Mouse (Mus musculus) layer of hippocampus, adult 9-11 months (tissue): Measurements from ENCODE around the gene Mfap5.
"Not testable (repeated sequence)": the region's sequence is repeated elsewhere in the genome, so short reads cannot be mapped to it uniquely, and the experiment has no call there.

Source experiments
- DNase-seq: peaks from one replicate; pipeline ENCODE4 v3.0.0; 2022

The Mfap5 gene

GRCm38 (mm10) chr6:122505545-122505944 is at the start of gene Mfap5:
Gene Mfap5, plus strand, starts transcription at chr6:122505845.
- DNase-seq = no peak

- peak; percentile 6 for DNase-seq
These were observed 46.5 kb upstream of the Mfap5 start for GRCm38 (mm10) chr6:122458946-122459693.

GRCm38 (mm10) chr6:122466092-122466713 is 39.4 kb upstream of the Mfap5 start:
- peak; percentile 14 for DNase-seq

- no peak for DNase-seq
These were observed 36.5 kb upstream of the Mfap5 start for GRCm38 (mm10) chr6:122469030-122469640.

- DNase-seq = no peak
These were observed 35.4 kb upstream of the Mfap5 start for GRCm38 (mm10) chr6:122470240-122470639.

- DNase-seq = not testable (repeated sequence)
These were observed 34.2 kb upstream of the Mfap5 start for GRCm38 (mm10) chr6:122471461-122471860.

GRCm38 (mm10) chr6:122478062-122478461 is 27.6 kb upstream of the Mfap5 start:
- no peak for DNase-seq

GRCm38 (mm10) chr6:122485401-122486296 is 20.0 kb upstream of the Mfap5 start:
- DNase-seq = no peak

GRCm38 (mm10) chr6:122486297-122487117 is 19.1 kb upstream of the Mfap5 start:
- peak; percentile 41 for DNase-seq

GRCm38 (mm10) chr6:122490929-122491512 is 14.6 kb upstream of the Mfap5 start:
- no peak for DNase-seq

- peak; percentile 47 for DNase-seq
These were observed 14.1 kb upstream of the Mfap5 start for GRCm38 (mm10) chr6:122491557-122491956.

GRCm38 (mm10) chr6:122492479-122492878 is 13.2 kb upstream of the Mfap5 start:
- DNase-seq = no peak

- no peak for DNase-seq
These were observed 11.7 kb upstream of the Mfap5 start for GRCm38 (mm10) chr6:122493799-122494472.

GRCm38 (mm10) chr6:122495082-122495881 is 10.4 kb upstream of the Mfap5 start:
- DNase-seq = no peak

GRCm38 (mm10) chr6:122496501-122496900 is 9.1 kb upstream of the Mfap5 start:
- DNase-seq = no peak

- DNase-seq = no peak
These were observed 7.0 kb upstream of the Mfap5 start, which contains the start of gene Rimklb for GRCm38 (mm10) chr6:122498661-122499060. Gene Rimklb, minus strand, starts transcription at chr6:122498761.

GRCm38 (mm10) chr6:122505041-122505440 is 604 bp upstream of the Mfap5 start:
- DNase-seq = no peak

GRCm38 (mm10) chr6:122508494-122508893 is 2.8 kb downstream of the Mfap5 start:
- DNase-seq = no peak

GRCm38 (mm10) chr6:122512914-122513878 is 7.6 kb downstream of the Mfap5 start:
- no peak for DNase-seq
